Mouse (Mus musculus) midbrain, embryonic 12.5 days (tissue): ENCODE measurements around the gene Gja4. TPM values are rescaled to one million over a fixed set of nuclear protein-coding genes. Genes with fewer than 3 reads are reported as not detected.

ENCODE experiments used
- ATAC-seq: fragments of 200-750 bp; cut with Nextera tagmentation; 2 replicates; pipeline ENCODE4 v1.8.0; 2017; ENCODE audit warnings: low read depth, moderate TSS enrichment, moderate library complexity; ENCODE audit not compliant: low FRiP score
- H3K27ac ChIP-seq: fragments of 300-500 bp; sonication (generic); replicated peaks from 2 replicates; pipeline ENCODE4 v1.5.1; 2016; ENCODE audit warnings: mild to moderate bottlenecking
- H3K27me3 ChIP-seq: fragments of 300-500 bp; sonication (generic); 2 replicates; pipeline ENCODE4 v1.6.1; 2016; ENCODE audit warnings: mild to moderate bottlenecking
- H3K36me3 ChIP-seq: fragments of 300-500 bp; sonication (generic); 2 replicates; pipeline ENCODE4 v1.6.1; 2016
- H3K4me1 ChIP-seq: fragments of 300-500 bp; sonication (generic); 2 replicates; pipeline ENCODE4 v1.6.1; 2016
- H3K4me2 ChIP-seq: fragments of 300-500 bp; sonication (generic); replicated peaks from 2 replicates; pipeline ENCODE4 v1.6.1; 2016; ENCODE audit warnings: mild to moderate bottlenecking, moderate library complexity
- H3K4me3 ChIP-seq: fragments of 300-500 bp; sonication (generic); 2 replicates; pipeline ENCODE4 v1.5.1; 2016; ENCODE audit warnings: mild to moderate bottlenecking
- H3K9ac ChIP-seq: fragments of 300-500 bp; sonication (generic); replicated peaks from 2 replicates; pipeline ENCODE4 v1.6.1; 2016; ENCODE audit warnings: mild to moderate bottlenecking, moderate library complexity
- H3K9me3 ChIP-seq: fragments of 300-500 bp; sonication (generic); 2 replicates; pipeline ENCODE4 v1.6.1; 2016; ENCODE audit warnings: mild to moderate bottlenecking
- WGBS: fragments of 180-500 bp; shearing (Covaris S2); methylation state at CpG from one replicate; pipeline ENCODE4 v1.1.7; 2016; 5-methylcytosine and 5-hydroxymethylcytosine counted together
- polyA plus RNA-seq: library from polyadenylated mRNA; unstranded; fragments of >200 nt; fragmentation: Nextera tagmentation; extraction: Ambion mirVana; gene quantifications from 2 replicates; pipeline ENCODE4 v1.2.1, GENCODE M21; 2016

Gene Gja4
- polyA plus RNA-seq, 1 experiment from 2014 or later: 17.1 TPM

GRCm38 (mm10) chr4:127319613-127320012, 5.8 kb upstream of the Gja4 start:
- H3K27me3 ChIP-seq: peaks cover 14% of the 10 kb centered on the region
- no peaks in the 10 kb centered on the region for H3K36me3 ChIP-seq
- 1% methylated on average over 3 of the region's 3 CpGs for WGBS
- no peak overlapping the region for H3K4me3 ChIP-seq
- no peak overlapping the region for H3K9ac ChIP-seq
- no peak overlapping the region for H3K4me2 ChIP-seq
- no peak for ATAC-seq
- H3K4me1 ChIP-seq: no peaks in the 10 kb centered on the region
- no peak overlapping the region for H3K27ac ChIP-seq
- no peaks in the 10 kb centered on the region for H3K9me3 ChIP-seq

- no peak overlapping the region for H3K4me2 ChIP-seq
- ATAC-seq: no peak
- no peak overlapping the region for H3K9ac ChIP-seq
- H3K4me3 ChIP-seq: no peak overlapping the region
- peaks cover 31% of the 10 kb centered on the region for H3K27me3 ChIP-seq
- peaks cover 14% of the 10 kb centered on the region for H3K4me1 ChIP-seq
- H3K27ac ChIP-seq: no peak overlapping the region
- 62% methylated on average over 4 of the region's 4 CpGs for WGBS
- no peaks in the 10 kb centered on the region for H3K36me3 ChIP-seq
- no peaks in the 10 kb centered on the region for H3K9me3 ChIP-seq
Measured at GRCm38 (mm10) chr4:127317143-127317542, 3.3 kb upstream of the Gja4 start.

GRCm38 (mm10) chr4:127315753-127316152, 1.9 kb upstream of the Gja4 start:
- H3K4me2 ChIP-seq: no peak overlapping the region
- ATAC-seq: no peak
- no peaks in the 10 kb centered on the region for H3K9me3 ChIP-seq
- no peak overlapping the region for H3K9ac ChIP-seq
- WGBS: 78% methylated on average over 8 of the region's 8 CpGs
- no peak overlapping the region for H3K4me3 ChIP-seq
- peaks cover 14% of the 10 kb centered on the region for H3K4me1 ChIP-seq
- no peaks in the 10 kb centered on the region for H3K36me3 ChIP-seq
- H3K27ac ChIP-seq: no peak overlapping the region
- H3K27me3 ChIP-seq: peaks cover 38% of the 10 kb centered on the region

- peaks cover 38% of the 10 kb centered on the region for H3K27me3 ChIP-seq
- H3K36me3 ChIP-seq: no peaks in the 10 kb centered on the region
- H3K4me3 ChIP-seq: no peak overlapping the region
- H3K9ac ChIP-seq: 0 out of 2 replicates have a peak overlapping the region, but pooled peaks have one; percentile 65
- peaks cover 14% of the 10 kb centered on the region for H3K4me1 ChIP-seq
- whole genome bisulfite sequencing: 37% methylated on average over 9 of the region's 9 CpGs
- H3K9me3 ChIP-seq: no peaks in the 10 kb centered on the region
- H3K27ac ChIP-seq: no peak overlapping the region
- peak overlapping the region; percentile 89 for H3K4me2 ChIP-seq
- no peak for ATAC-seq
Measured at GRCm38 (mm10) chr4:127314585-127314984, 746 bp upstream of the Gja4 start.

- Histone ChIP-seq H3K9ac (no peak overlapping the region), H3K27me3 (peaks cover 38% of the 10 kb centered on the region), H3K36me3 (no peaks in the 10 kb centered on the region), H3K4me3 (no peak overlapping the region), H3K9me3 (no peaks in the 10 kb centered on the region), H3K4me2 (no peak overlapping the region), H3K27ac (no peak overlapping the region), H3K4me1 (peaks cover 14% of the 10 kb centered on the region)
- no peak for ATAC-seq
- WGBS: 67% methylated on average over 24 of the region's 24 CpGs
Measured at GRCm38 (mm10) chr4:127312349-127312748, 1.5 kb downstream of the Gja4 start.

- H3K4me1 ChIP-seq: peaks cover 14% of the 10 kb centered on the region
- WGBS: 56% methylated on average over 9 of the region's 9 CpGs
- H3K9ac ChIP-seq: no peak overlapping the region
- no peak overlapping the region for H3K4me2 ChIP-seq
- H3K27ac ChIP-seq: no peak overlapping the region
- no peak overlapping the region for H3K4me3 ChIP-seq
- ATAC-seq: no peak
- no peaks in the 10 kb centered on the region for H3K36me3 ChIP-seq
- peaks cover 38% of the 10 kb centered on the region for H3K27me3 ChIP-seq
- H3K9me3 ChIP-seq: no peaks in the 10 kb centered on the region
Measured at GRCm38 (mm10) chr4:127311561-127311960, 2.3 kb downstream of the Gja4 start.

- no peak for ATAC-seq
- Histone ChIP-seq H3K9ac (no peak overlapping the region), H3K4me2 (no peak overlapping the region), H3K4me1 (no peaks in the 10 kb centered on the region), H3K9me3 (no peaks in the 10 kb centered on the region), H3K4me3 (no peak overlapping the region), H3K27me3 (peaks cover 5% of the 10 kb centered on the region), H3K27ac (no peak overlapping the region), H3K36me3 (no peaks in the 10 kb centered on the region)
- 61% methylated on average over 2 of the region's 2 CpGs for WGBS
Measured at GRCm38 (mm10) chr4:127306915-127307314, 6.9 kb downstream of the Gja4 start.

- Histone ChIP-seq H3K4me2 (no peak overlapping the region), H3K36me3 (no peaks in the 10 kb centered on the region), H3K27ac (no peak overlapping the region), H3K27me3 (no peaks in the 10 kb centered on the region), H3K4me3 (no peak overlapping the region), H3K4me1 (no peaks in the 10 kb centered on the region), H3K9ac (no peak overlapping the region), H3K9me3 (no peaks in the 10 kb centered on the region)
- 84% methylated on average over 3 of the region's 3 CpGs for WGBS
- ATAC-seq: no peak
Measured at GRCm38 (mm10) chr4:127303796-127304195, 10.0 kb downstream of the Gja4 start.

GRCm38 (mm10) chr4:127300503-127300902, 13.3 kb downstream of the Gja4 start:
- no peak for ATAC-seq
- Histone ChIP-seq H3K9ac (no peak overlapping the region), H3K27ac (no peak overlapping the region), H3K4me1 (no peaks in the 10 kb centered on the region), H3K27me3 (no peaks in the 10 kb centered on the region), H3K4me2 (no peak overlapping the region), H3K9me3 (no peaks in the 10 kb centered on the region), H3K4me3 (no peak overlapping the region), H3K36me3 (no peaks in the 10 kb centered on the region)
- WGBS: 73% methylated on average over 5 of the region's 5 CpGs

GRCm38 (mm10) chr4:127292631-127293030, 21.2 kb downstream of the Gja4 start:
- H3K4me2 ChIP-seq: no peak overlapping the region
- no peaks in the 10 kb centered on the region for H3K27me3 ChIP-seq
- 70% methylated on average over 5 of the region's 5 CpGs for WGBS
- H3K27ac ChIP-seq: no peak overlapping the region
- H3K9me3 ChIP-seq: no peaks in the 10 kb centered on the region
- ATAC-seq: no peak
- no peaks in the 10 kb centered on the region for H3K36me3 ChIP-seq
- H3K4me1 ChIP-seq: no peaks in the 10 kb centered on the region
- H3K4me3 ChIP-seq: no peak overlapping the region
- H3K9ac ChIP-seq: no peak overlapping the region

- Histone ChIP-seq H3K36me3 (no peaks in the 10 kb centered on the region), H3K27ac (no peak overlapping the region), H3K27me3 (no peaks in the 10 kb centered on the region), H3K4me3 (no peak overlapping the region), H3K4me1 (no peaks in the 10 kb centered on the region), H3K9me3 (no peaks in the 10 kb centered on the region), H3K4me2 (no peak overlapping the region), H3K9ac (no peak overlapping the region)
- ATAC-seq: no peak
- 82% methylated on average over 6 of the region's 6 CpGs for WGBS
Measured at GRCm38 (mm10) chr4:127289039-127289548, 24.7 kb downstream of the Gja4 start.

GRCm38 (mm10) chr4:127286907-127287306, 26.9 kb downstream of the Gja4 start:
- ATAC-seq: no peak
- Histone ChIP-seq H3K4me1 (no peaks in the 10 kb centered on the region), H3K36me3 (no peaks in the 10 kb centered on the region), H3K4me2 (no peak overlapping the region), H3K4me3 (no peak overlapping the region), H3K27me3 (no peaks in the 10 kb centered on the region), H3K9me3 (no peaks in the 10 kb centered on the region), H3K9ac (0 out of 2 replicates have a peak overlapping the region, but pooled peaks have one; percentile 15), H3K27ac (no peak overlapping the region)
- 75% methylated on average over 4 of the region's 4 CpGs for WGBS

GRCm38 (mm10) chr4:127279241-127279640, 34.6 kb downstream of the Gja4 start:
- H3K27ac ChIP-seq: no peak overlapping the region

More at GRCm38 (mm10) chr4:127279241-127279640, 34.6 kb downstream of the Gja4 start:
- no peak for ATAC-seq
- 70% methylated on average over 9 of the region's 9 CpGs for WGBS
- Histone ChIP-seq H3K4me3 (no peak overlapping the region), H3K27me3 (no peaks in the 10 kb centered on the region), H3K9ac (no peak overlapping the region), H3K9me3 (no peaks in the 10 kb centered on the region), H3K4me1 (no peaks in the 10 kb centered on the region), H3K4me2 (no peak overlapping the region), H3K36me3 (no peaks in the 10 kb centered on the region)
